Mouse (Mus musculus) neural tube, embryonic 11.5 days (tissue): ENCODE measurements around the gene Cd93. TPM values are rescaled to one million over a fixed set of nuclear protein-coding genes. Genes with fewer than 3 reads are reported as not detected.

Source experiments
- ATAC-seq: fragments of 200-750 bp; cut with Nextera tagmentation; 2 replicates; pipeline ENCODE4 v1.8.0; 2017; ENCODE audit warnings: moderate number of reproducible peaks, mild to moderate bottlenecking, moderate TSS enrichment, moderate library complexity; ENCODE audit not compliant: insufficient read depth, low FRiP score, low TSS enrichment
- DNase-seq: peaks from one replicate; pipeline ENCODE4 v3.0.0-alpha.2; 2015; ENCODE audit warnings: low spot score
- H3K27ac ChIP-seq: fragments of 300-500 bp; sonication (generic); 2 replicates; pipeline ENCODE4 v1.5.1; 2014; ENCODE audit warnings: low read depth, mild to moderate bottlenecking, low read length
- H3K27me3 ChIP-seq: fragments of 300-500 bp; sonication (generic); 2 replicates; pipeline ENCODE4 v1.6.1; 2014; ENCODE audit warnings: mild to moderate bottlenecking, low read length, mixed read lengths; ENCODE audit not compliant: control insufficient read depth, insufficient read depth
- H3K36me3 ChIP-seq: fragments of 300-500 bp; sonication (generic); 2 replicates; pipeline ENCODE4 v1.6.1; 2014; ENCODE audit warnings: mild to moderate bottlenecking, low read length, moderate library complexity, mixed read lengths; ENCODE audit not compliant: control insufficient read depth, insufficient read depth
- H3K4me1 ChIP-seq: fragments of 300-500 bp; sonication (generic); 2 replicates; pipeline ENCODE4 v1.6.1; 2014; ENCODE audit warnings: low read length, mixed read lengths; ENCODE audit not compliant: control insufficient read depth, insufficient read depth
- H3K4me2 ChIP-seq: fragments of 300-500 bp; sonication (generic); 2 replicates; pipeline ENCODE4 v1.6.1; 2014; ENCODE audit warnings: low read depth, mild to moderate bottlenecking, moderate library complexity
- H3K4me3 ChIP-seq: fragments of 300-500 bp; sonication (generic); 2 replicates; pipeline ENCODE4 v1.5.1; 2014; ENCODE audit warnings: low read depth, low read length
- H3K9ac ChIP-seq: fragments of 300-500 bp; sonication (generic); 2 replicates; pipeline ENCODE4 v1.6.1; 2014; ENCODE audit warnings: mild to moderate bottlenecking, low read length
- H3K9me3 ChIP-seq: fragments of 300-500 bp; sonication (generic); 2 replicates; pipeline ENCODE4 v1.6.1; 2016; ENCODE audit warnings: low read length; ENCODE audit not compliant: control insufficient read depth
- WGBS: fragments of 180-500 bp; shearing (Covaris S2); extraction: QIAGEN DNeasy Blood & Tissue Kit; methylation state at CpG from one replicate; pipeline ENCODE4 v1.1.7; 2014; 5-methylcytosine and 5-hydroxymethylcytosine counted together
- polyA plus RNA-seq: library from polyadenylated mRNA; unstranded; fragments of >200 nt; fragmentation: Nextera tagmentation; extraction: Ambion mirVana; gene quantifications from 2 replicates; pipeline ENCODE4 v1.2.1, GENCODE M21; 2014

Gene Cd93
- polyA plus RNA-seq, 1 experiment from 2014 or later = 6.4 TPM

- H3K9ac ChIP-seq = no peak overlapping the region
- no peak overlapping the region for H3K27ac ChIP-seq
- no peaks in the 10 kb centered on the region for H3K36me3 ChIP-seq
- ATAC-seq = no peak
- no peak overlapping the region for H3K4me3 ChIP-seq
- WGBS = 83% methylated on average over 1 of the region's 1 CpGs
- peaks cover 16% of the 10 kb centered on the region for H3K27me3 ChIP-seq
- no peaks in the 10 kb centered on the region for H3K9me3 ChIP-seq
- peaks cover 5% of the 10 kb centered on the region for H3K4me1 ChIP-seq
- no peak for DNase-seq
- H3K4me2 ChIP-seq = no peak overlapping the region
Measured at GRCm38 (mm10) chr2:148402227-148402626, 41.1 kb downstream of the Cd93 start.

GRCm38 (mm10) chr2:148398901-148399685, 44.3 kb downstream of the Cd93 start:
- peaks cover 21% of the 10 kb centered on the region for H3K27me3 ChIP-seq
- H3K4me2 ChIP-seq = no peak overlapping the region
- no peaks in the 10 kb centered on the region for H3K9me3 ChIP-seq
- H3K4me1 ChIP-seq = no peaks in the 10 kb centered on the region
- no peaks in the 10 kb centered on the region for H3K36me3 ChIP-seq
- ATAC-seq (no peak), DNase-seq (no peak)
- WGBS = 89% methylated on average over 5 of the region's 5 CpGs
- no peak overlapping the region for H3K27ac ChIP-seq
- H3K9ac ChIP-seq = no peak overlapping the region
- H3K4me3 ChIP-seq = no peak overlapping the region

- ATAC-seq (no peak), DNase-seq (no peak)
- Histone ChIP-seq H3K27ac (no peak overlapping the region), H3K9me3 (no peaks in the 10 kb centered on the region), H3K27me3 (peaks cover 23% of the 10 kb centered on the region), H3K36me3 (no peaks in the 10 kb centered on the region), H3K4me3 (no peak overlapping the region), H3K9ac (no peak overlapping the region), H3K4me1 (no peaks in the 10 kb centered on the region), H3K4me2 (no peak overlapping the region)
- 95% methylated on average over 1 of the region's 1 CpGs for WGBS
Measured at GRCm38 (mm10) chr2:148397784-148398100, 45.6 kb downstream of the Cd93 start.

GRCm38 (mm10) chr2:148397015-148397783, 46.2 kb downstream of the Cd93 start:
- no peak overlapping the region for H3K9ac ChIP-seq
- WGBS = 73% methylated on average over 11 of the region's 11 CpGs

GRCm38 (mm10) chr2:148396209-148396608, 47.2 kb downstream of the Cd93 start:
- H3K4me1 ChIP-seq = no peaks in the 10 kb centered on the region
- H3K36me3 ChIP-seq = no peaks in the 10 kb centered on the region
- no peak overlapping the region for H3K27ac ChIP-seq
- H3K9ac ChIP-seq = no peak overlapping the region
- H3K9me3 ChIP-seq = no peaks in the 10 kb centered on the region
- ATAC-seq (no peak), DNase-seq (no peak)
- peaks cover 23% of the 10 kb centered on the region for H3K27me3 ChIP-seq
- H3K4me2 ChIP-seq = no peak overlapping the region
- WGBS = 70% methylated on average over 10 of the region's 10 CpGs
- no peak overlapping the region for H3K4me3 ChIP-seq

More at GRCm38 (mm10) chr2:148397015-148397783, 46.2 kb downstream of the Cd93 start:
- H3K36me3 ChIP-seq = no peaks in the 10 kb centered on the region
- H3K27me3 ChIP-seq = peaks cover 23% of the 10 kb centered on the region
- ATAC-seq (no peak), DNase-seq (no peak)
- no peak overlapping the region for H3K4me2 ChIP-seq
- H3K4me1 ChIP-seq = no peaks in the 10 kb centered on the region
- no peak overlapping the region for H3K27ac ChIP-seq
- no peaks in the 10 kb centered on the region for H3K9me3 ChIP-seq
- H3K4me3 ChIP-seq = no peak overlapping the region

- ATAC-seq (peak; percentile 86), DNase-seq (peak; percentile 63)
- no peaks in the 10 kb centered on the region for H3K4me1 ChIP-seq
- no peak within 1 kb of the TSS for H3K27ac ChIP-seq
- H3K9me3 ChIP-seq = no peaks in the 10 kb centered on the region
- WGBS = 6% methylated on average over 70 of the region's 83 CpGs
- peaks cover 23% of the 10 kb centered on the region for H3K27me3 ChIP-seq
- H3K4me3 ChIP-seq = peak within 1 kb of the TSS; percentile 50
- H3K9ac ChIP-seq = peak within 1 kb of the TSS; percentile 41; the same call in 1 of the 2 replicates
- no peaks in the 10 kb centered on the region for H3K36me3 ChIP-seq
- H3K4me2 ChIP-seq = peak within 1 kb of the TSS; percentile 93
Measured at GRCm38 (mm10) chr2:148395131-148396051, 48.0 kb downstream of the Cd93 start, which contains the start of gene Sstr4. TSS of gene Sstr4 (plus strand) at chr2:148395344.

- no peak overlapping the region for H3K4me3 ChIP-seq
- no peak overlapping the region for H3K9ac ChIP-seq
- DNase-seq (no peak), ATAC-seq (no peak)
- no peak overlapping the region for H3K27ac ChIP-seq
- no peak overlapping the region for H3K4me2 ChIP-seq
- peaks cover 23% of the 10 kb centered on the region for H3K27me3 ChIP-seq
- no peaks in the 10 kb centered on the region for H3K36me3 ChIP-seq
- no peaks in the 10 kb centered on the region for H3K9me3 ChIP-seq
- H3K4me1 ChIP-seq = no peaks in the 10 kb centered on the region
Measured at GRCm38 (mm10) chr2:148393846-148394245, 49.5 kb downstream of the Cd93 start.

GRCm38 (mm10) chr2:148393149-148393548, 50.2 kb downstream of the Cd93 start:
- no peak overlapping the region for H3K4me2 ChIP-seq
- DNase-seq (no peak), ATAC-seq (no peak)
- peaks cover 23% of the 10 kb centered on the region for H3K27me3 ChIP-seq
- no peak overlapping the region for H3K4me3 ChIP-seq
- H3K4me1 ChIP-seq = no peaks in the 10 kb centered on the region
- no peak overlapping the region for H3K9ac ChIP-seq
- H3K9me3 ChIP-seq = no peaks in the 10 kb centered on the region
- 79% methylated on average over 1 of the region's 1 CpGs for WGBS
- no peak overlapping the region for H3K27ac ChIP-seq
- no peaks in the 10 kb centered on the region for H3K36me3 ChIP-seq
